Mouse (Mus musculus) MEL (cell line): ENCODE data around the gene Gm8281. TPM values are rescaled to one million over a fixed set of nuclear protein-coding genes. Genes with fewer than 3 reads are reported as not detected.
"Not testable (repeated sequence)": the region's sequence is repeated elsewhere in the genome, so short reads cannot be mapped to it uniquely, and the experiment has no call there.

Experiments used
- DNase-seq: peaks from one replicate; pipeline ENCODE4 v3.0.0; 2011; ENCODE audit warnings: low read depth, low spot score
- H3K27ac ChIP-seq: 2 replicates; pipeline ENCODE4 v1.5.1; 2012; ENCODE audit warnings: low read depth, mild to moderate bottlenecking, control low read depth, low read length, moderate library complexity; ENCODE audit not compliant: control insufficient read depth
- H3K27me3 ChIP-seq, 2 experiments: fragments of 150-350 bp in 1 of 2; sonication (generic) in 1 of 2; 2 replicates each; pipeline ENCODE4 v1.6.1; 2012; ENCODE audit warnings: low read length in 2 of 2, mild to moderate bottlenecking in 2 of 2, improper control_type of control experiment in 1 of 2, moderate library complexity in 1 of 2; ENCODE audit not compliant: insufficient read depth in 2 of 2, control insufficient read depth in 1 of 2
- H3K36me3 ChIP-seq, 2 experiments: 2 replicates each; pipeline ENCODE4 v1.6.1; 2012 to 2014; ENCODE audit warnings: low read length in 2 of 2, improper control_type of control experiment in 1 of 2, inconsistent platforms in 1 of 2, mild to moderate bottlenecking in 1 of 2; ENCODE audit not compliant: insufficient read depth in 2 of 2, control insufficient read depth in 1 of 2
- H3K4me1 ChIP-seq, 2 experiments: fragments of 150-350 bp in 1 of 2; sonication (generic) in 1 of 2; 2 replicates each; pipeline ENCODE4 v1.6.1; 2012; ENCODE audit warnings: low read length in 2 of 2, improper control_type of control experiment in 1 of 2, mild to moderate bottlenecking in 1 of 2; ENCODE audit not compliant: insufficient read depth in 2 of 2, control insufficient read depth in 1 of 2
- H3K4me3 ChIP-seq, 2 experiments: fragments of 150-350 bp in 1 of 2; sonication (generic) in 1 of 2; 2 replicates each; pipeline ENCODE4 v1.5.1; 2012; ENCODE audit warnings: low read depth in 2 of 2, low read length in 2 of 2, mild to moderate bottlenecking in 2 of 2, moderate library complexity in 2 of 2, control low read depth in 1 of 2, improper control_type of control experiment in 1 of 2; ENCODE audit not compliant: control insufficient read depth in 1 of 2, insufficient read depth in 1 of 2
- H3K79me2 ChIP-seq: 2 replicates; pipeline ENCODE4 v1.6.1; 2012; ENCODE audit warnings: mild to moderate bottlenecking, low read length, moderate library complexity; ENCODE audit not compliant: control insufficient read depth, poor library complexity, insufficient read depth
- H3K9ac ChIP-seq: 2 replicates; pipeline ENCODE4 v1.6.1; 2012; ENCODE audit warnings: low read depth, mild to moderate bottlenecking, control low read depth, low read length, moderate library complexity; ENCODE audit not compliant: control insufficient read depth, poor library complexity, severe bottlenecking
- H3K9me3 ChIP-seq: fragments of 150-350 bp; sonication (generic); replicated peaks from 2 replicates; pipeline ENCODE4 v1.6.1; 2012; ENCODE audit warnings: mild to moderate bottlenecking, low read length, improper control_type of control experiment, moderate library complexity; ENCODE audit not compliant: insufficient read depth
- polyA plus RNA-seq, 2 experiments: library from polyadenylated mRNA; stranded (reverse) in 1 of 2; unstranded in 1 of 2; fragments of >175 nt in 1 of 2; fragments of >200 nt in 1 of 2; gene quantifications; 2 replicates each; pipeline versions ENCODE4 v1.2.1 to v1.2.4; 2012; ENCODE audit warnings: low replicate concordance in 2 of 2, low read depth in 1 of 2; ENCODE audit not compliant: insufficient read length in 2 of 2, insufficient read depth in 1 of 2, missing spikeins in 1 of 2
- total RNA-seq: library from RNA; depleted of rRNA; stranded (reverse); fragments of 300-350 nt; gene quantifications from 2 replicates; pipeline ENCODE4 v1.2.3, GENCODE M21; 2012; rRNA removed

The Gm8281 gene
- total RNA-seq = not detected in 2 replicates
- polyA plus RNA-seq = not detected

DNA sequence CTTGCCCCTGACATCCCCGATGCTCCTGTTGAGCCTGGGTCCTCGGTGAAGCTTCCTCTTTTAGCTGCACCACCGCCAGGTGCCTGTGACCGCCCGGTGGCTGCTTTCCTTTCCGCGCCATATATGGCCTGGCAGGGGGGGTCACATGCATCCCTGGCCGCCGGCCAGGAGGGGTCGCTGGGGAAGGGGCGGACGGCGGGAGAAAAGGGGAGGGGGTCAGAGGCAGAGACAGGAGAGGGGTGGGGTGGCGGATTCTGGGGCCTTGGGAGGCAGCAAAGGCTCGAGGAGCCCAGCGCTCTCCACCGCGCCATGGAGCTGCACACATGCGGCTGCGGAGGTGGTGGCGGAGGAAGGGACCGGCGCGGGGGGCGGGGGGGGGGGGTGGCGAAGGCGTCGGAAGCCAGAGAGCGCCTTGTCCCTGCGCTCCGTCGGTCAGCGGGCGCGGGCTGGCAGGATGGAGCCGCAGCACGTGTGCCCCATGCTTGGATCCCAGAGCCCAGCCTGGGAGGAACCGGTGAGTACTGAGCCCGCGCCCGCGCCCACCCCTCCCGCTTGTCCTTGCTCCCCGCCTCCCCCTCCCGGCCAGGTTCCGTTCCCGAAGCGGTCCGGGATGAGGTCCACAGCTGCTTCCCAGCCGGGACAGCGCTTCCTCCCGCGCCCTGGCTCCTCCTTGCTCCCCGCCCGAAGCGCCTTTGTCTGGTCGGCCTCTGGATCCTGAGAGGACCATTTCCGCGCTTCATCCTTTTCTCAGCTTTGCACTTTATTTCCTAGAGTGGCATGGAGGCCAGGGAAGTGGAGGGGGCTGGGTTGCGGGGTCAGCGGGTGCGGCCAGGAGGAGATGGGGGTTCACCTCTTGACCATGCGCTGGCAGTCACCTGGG lies at the start of gene Gm8281:
TSS of gene Gm8281 (plus strand) at position 430 of the 880 bp plus-strand sequence.
- not testable (repeated sequence) for H3K27ac ChIP-seq, H3K79me2 ChIP-seq, H3K4me1 ChIP-seq, H3K27me3 ChIP-seq, H3K4me3 ChIP-seq, H3K36me3 ChIP-seq, H3K9ac ChIP-seq, H3K9me3 ChIP-seq, DNase-seq

- H3K79me2 ChIP-seq, DNase-seq, H3K4me3 ChIP-seq, H3K4me1 ChIP-seq, H3K36me3 ChIP-seq, H3K27ac ChIP-seq, H3K27me3 ChIP-seq, H3K9ac ChIP-seq, H3K9me3 ChIP-seq: not testable (repeated sequence)
Observed at GRCm38 (mm10) chr14:5050329-5050728, 20.5 kb upstream of the Gm8281 start, which contains the start of gene 4930555G01Rik. TSS of gene 4930555G01Rik (plus strand) at chr14:5050629.

DNA sequence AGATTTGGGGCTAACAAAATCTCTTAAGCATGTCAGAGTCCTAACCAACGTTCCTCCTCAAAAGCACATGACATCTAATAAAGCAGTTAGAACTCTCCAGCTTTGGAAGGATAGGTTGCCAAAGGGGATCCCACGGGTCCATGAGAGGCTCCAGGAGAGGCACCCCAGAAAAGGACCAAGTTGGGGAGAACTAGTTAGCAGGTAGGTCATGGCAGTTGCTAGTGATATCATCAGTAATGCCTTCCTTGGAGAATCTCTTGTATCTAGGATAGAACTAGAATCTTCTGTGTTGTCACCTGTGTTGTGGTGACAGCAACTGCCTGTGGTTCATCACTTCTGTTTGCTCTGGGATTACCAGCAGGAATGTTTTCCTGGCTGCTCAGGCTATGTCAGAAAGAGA lies 60.4 kb downstream of the Gm8281 start, which contains the start of gene Gm8279:
TSS of gene Gm8279 (plus strand) at position 301 of the 400 bp plus-strand sequence.
- not testable (repeated sequence) for DNase-seq, H3K27ac ChIP-seq, H3K27me3 ChIP-seq, H3K9me3 ChIP-seq, H3K36me3 ChIP-seq, H3K4me3 ChIP-seq, H3K4me1 ChIP-seq, H3K9ac ChIP-seq, H3K79me2 ChIP-seq

Other genes with a start within 250 kb of the Gm8281 start
- not detected in 2 replicates for gene Gm3269, start 232.9 kb upstream of the Gm8281 start, total RNA-seq
- not detected for gene Gm3269, start 232.9 kb upstream of the Gm8281 start, polyA plus RNA-seq
- not detected in 2 replicates for gene Gm3264, start 215.5 kb upstream of the Gm8281 start, total RNA-seq
- gene Gm3264, start 215.5 kb upstream of the Gm8281 start, polyA plus RNA-seq = not detected
- gene Gm3278, start 178.6 kb upstream of the Gm8281 start, total RNA-seq = not detected in 2 replicates
- not detected for gene Gm3278, start 178.6 kb upstream of the Gm8281 start, polyA plus RNA-seq
- not detected in 2 replicates for gene Gm8297, start 87.1 kb upstream of the Gm8281 start, total RNA-seq
- gene Gm8297, start 87.1 kb upstream of the Gm8281 start, polyA plus RNA-seq = not detected
- not detected in 2 replicates for gene Gm3298, start 55.1 kb upstream of the Gm8281 start, total RNA-seq
- not detected for gene Gm3298, start 55.1 kb upstream of the Gm8281 start, polyA plus RNA-seq
- gene 4930555G01Rik, start 20.4 kb upstream of the Gm8281 start, total RNA-seq = not detected in 2 replicates
- not detected for gene 4930555G01Rik, start 20.4 kb upstream of the Gm8281 start, polyA plus RNA-seq
- gene Gm8279, start 60.5 kb downstream of the Gm8281 start, total RNA-seq = not detected in 2 replicates
- gene Gm8279, start 60.5 kb downstream of the Gm8281 start, polyA plus RNA-seq = not detected
- gene Gm3317, start 93.5 kb downstream of the Gm8281 start, total RNA-seq = not detected in 2 replicates
- not detected for gene Gm3317, start 93.5 kb downstream of the Gm8281 start, polyA plus RNA-seq
- gene Gm8271, start 114.8 kb downstream of the Gm8281 start, total RNA-seq = not detected in 2 replicates
- gene Gm8271, start 114.8 kb downstream of the Gm8281 start, polyA plus RNA-seq = not detected
- gene Gm3526, start 189.5 kb downstream of the Gm8281 start, total RNA-seq = not detected in 2 replicates
- gene Gm3526, start 189.5 kb downstream of the Gm8281 start, polyA plus RNA-seq = not detected